19 mouse cellular contexts compared by ENCODE assay signal in genomic region chr6:30744846-30745245, GRCm38 (mm10).
"Had no signal": no experiment of that assay in that cellular context is flagged by ENCODE, and none has a peak within 500 bp of the region (broad histone marks: within the 10 kb centered on the region; RNA-seq: fewer than 3 reads in every experiment).

No protein-coding gene starts in this region.

- H3K27ac ChIP-seq: layer of hippocampus, adult 2 months; limb, embryonic 15.5 days; liver, embryonic 14.5 days; macrophage; midbrain, embryonic 12.5 days; neural tube, embryonic 13.5 days had no signal

- H3K4me3 ChIP-seq: layer of hippocampus, adult 2 months; limb, embryonic 15.5 days; midbrain, embryonic 12.5 days; myocyte; neural tube, embryonic 13.5 days had no signal

- H3K27me3 ChIP-seq: limb, embryonic 15.5 days; midbrain, embryonic 12.5 days; neural tube, embryonic 13.5 days had no signal

- H3K9me3 ChIP-seq: limb, embryonic 15.5 days had no signal

- H3K4me2 ChIP-seq: limb, embryonic 15.5 days; liver, embryonic 11.5 days; lung, embryonic 14.5 days; midbrain, embryonic 12.5 days; neural tube, embryonic 13.5 days had no signal

- H3K9ac ChIP-seq: limb, embryonic 15.5 days; liver, embryonic 14.5 days; liver, postnatal 0 days; lung, embryonic 14.5 days; midbrain, embryonic 12.5 days; neural tube, embryonic 13.5 days had no signal

- ATAC-seq: liver, postnatal 0 days; lung, postnatal 0 days had no signal

- DNase-seq: kidney, adult 9 months; kidney, postnatal 14 days; layer of hippocampus, adult 9-11 months; liver, postnatal 0 days; lung, embryonic 14.5 days; retina, postnatal 1 day; right cerebral cortex, postnatal 25 days; spleen, adult 18-20 months; thymus, adult 18-20 months; thymus, postnatal 36 days had no signal
